Mouse (Mus musculus): ENCODE results near the gene Cdk20.

DNA sequence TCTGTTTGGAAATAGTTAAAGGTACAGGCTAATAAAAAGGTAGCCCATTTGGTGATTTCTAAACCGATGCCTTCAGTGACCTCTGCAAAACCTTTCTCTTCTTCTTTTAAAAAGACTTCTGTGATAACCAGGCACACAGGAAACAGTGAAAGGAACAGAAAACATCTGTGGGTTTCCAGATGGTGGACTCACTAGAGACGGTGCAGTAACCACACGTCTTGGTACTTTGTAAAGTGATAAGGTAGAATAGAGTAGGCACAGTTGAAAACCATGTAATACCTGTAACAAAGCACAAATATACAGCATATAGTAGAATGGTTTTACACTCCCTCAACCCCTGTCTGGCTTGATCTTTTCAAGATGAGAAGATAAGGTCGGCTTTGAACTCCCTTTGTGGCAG is 8.5 kb downstream of the Cdk20 start:
- TF ChIP-seq CTCF (IDR thresholded peaks at IDR 0.05; ENCODE audit: extremely low read depth, insufficient read depth, insufficient read length, insufficient replicate concordance) (no peak), POLR2A (IDR thresholded peaks at IDR 0.05; ENCODE audit: low read depth, low read length) (no peak)

All from spleen, adult 2 months (tissue).